Mouse (Mus musculus) gastrocnemius, postnatal 4 days (tissue): Measurements from ENCODE around the gene Dpep1. TPM values are rescaled to one million over a fixed set of nuclear protein-coding genes. Genes with fewer than 3 reads are reported as not detected.
"Not testable (repeated sequence)": the region's sequence is repeated elsewhere in the genome, so short reads cannot be mapped to it uniquely, and the experiment has no call there.

Experiments used
- DNase-seq, 2 experiments: peaks; one replicate each; pipeline ENCODE4 v3.0.0; 2021 to 2022; ENCODE audit warnings: low spot score in 2 of 2, mixed read lengths in 2 of 2
- total RNA-seq, 2 experiments: library from RNA; stranded (reverse); gene quantifications; 2 replicates each; pipeline ENCODE4 v1.2.3; 2021

Gene Dpep1
- total RNA-seq, 2 experiments from 2014 or later, result 4.7 to 9.6 TPM

DNA sequence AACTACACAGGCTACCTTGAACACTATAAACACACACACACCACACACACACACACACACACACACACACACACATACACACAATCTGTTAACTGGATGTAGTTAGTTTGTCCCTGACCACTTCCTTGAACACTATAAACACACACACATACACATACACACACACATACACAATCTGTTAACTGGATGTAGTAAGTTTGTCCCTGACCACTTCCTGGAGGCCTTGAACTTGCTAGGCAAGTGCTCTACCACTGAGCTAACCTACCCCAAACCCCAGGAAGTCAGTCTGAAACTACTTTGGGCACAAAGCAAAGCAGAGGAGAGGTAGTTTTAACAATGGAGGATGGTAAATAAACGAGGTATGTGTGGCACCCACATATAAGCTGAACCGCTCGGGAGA lies 17.5 kb downstream of the Dpep1 start:
- DNase-seq, result no peak

DNA sequence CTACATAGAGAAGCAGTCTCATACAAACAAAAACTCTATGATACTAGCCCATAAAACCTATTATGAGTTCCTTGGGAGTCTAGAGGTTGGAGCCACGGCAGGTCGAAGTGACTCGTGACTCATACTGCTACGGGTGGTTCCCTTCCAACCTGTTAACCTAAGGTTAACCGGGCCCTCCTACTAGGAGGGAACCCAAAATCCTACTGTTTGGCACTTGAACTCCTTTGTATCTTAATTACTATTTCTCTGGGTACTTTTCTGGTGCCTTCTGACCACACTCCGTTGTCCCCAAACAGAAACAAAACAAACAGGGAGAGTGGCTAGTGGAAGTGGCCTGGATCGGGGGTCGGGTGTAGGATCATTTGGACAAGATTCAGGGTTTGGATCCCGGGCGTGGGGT lies 25.8 kb downstream of the Dpep1 start:
- DNase-seq, result no peak

DNA sequence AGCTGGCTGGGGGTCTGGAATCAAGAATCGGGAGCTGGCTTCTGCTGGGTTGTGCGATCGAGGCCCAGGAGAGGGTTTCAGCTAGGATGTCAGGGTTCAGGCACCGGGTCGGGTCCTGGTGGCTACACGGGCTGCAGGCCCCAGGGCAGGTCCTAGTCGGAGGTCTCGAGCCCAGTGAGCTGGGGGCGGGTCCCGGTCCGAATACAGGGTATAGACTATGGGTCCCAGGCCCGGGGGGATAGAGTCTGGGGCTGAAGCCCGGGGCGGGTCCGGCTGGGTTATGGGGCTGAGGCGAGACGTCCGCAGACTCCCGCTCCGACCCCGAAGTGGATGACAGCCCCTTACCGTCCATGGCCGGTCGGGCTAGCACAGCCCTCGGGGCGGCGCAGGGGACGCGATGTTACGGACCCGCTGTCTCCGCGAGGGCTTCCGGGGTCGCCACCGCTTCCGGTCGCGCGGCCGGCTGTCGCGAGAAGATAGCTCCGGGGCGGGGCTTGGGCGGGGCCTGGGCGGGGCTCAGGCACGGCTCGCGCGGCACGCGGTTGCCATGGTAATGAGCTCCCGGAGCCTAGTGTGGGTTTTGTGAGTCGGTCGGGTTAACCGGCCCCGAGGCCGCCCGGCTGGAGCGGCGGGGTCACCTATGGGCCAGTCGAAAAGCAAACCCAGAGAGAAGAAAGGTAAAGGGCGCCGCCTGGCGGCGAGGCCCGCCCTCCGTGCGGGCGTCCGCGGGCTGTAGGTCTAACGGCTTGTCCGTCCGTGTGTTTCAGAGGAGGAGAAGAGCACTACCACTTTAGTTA lies 26.5 kb downstream of the Dpep1 start, which contains the start of the genes Chmp1a and Spata33:
Chmp1a (minus strand) TSS at position 443 of the 797 bp plus-strand sequence.
Spata33 (plus strand) TSS at position 512 of the 797 bp plus-strand sequence.
- DNase-seq, result peak; percentile 78 to 91

DNA sequence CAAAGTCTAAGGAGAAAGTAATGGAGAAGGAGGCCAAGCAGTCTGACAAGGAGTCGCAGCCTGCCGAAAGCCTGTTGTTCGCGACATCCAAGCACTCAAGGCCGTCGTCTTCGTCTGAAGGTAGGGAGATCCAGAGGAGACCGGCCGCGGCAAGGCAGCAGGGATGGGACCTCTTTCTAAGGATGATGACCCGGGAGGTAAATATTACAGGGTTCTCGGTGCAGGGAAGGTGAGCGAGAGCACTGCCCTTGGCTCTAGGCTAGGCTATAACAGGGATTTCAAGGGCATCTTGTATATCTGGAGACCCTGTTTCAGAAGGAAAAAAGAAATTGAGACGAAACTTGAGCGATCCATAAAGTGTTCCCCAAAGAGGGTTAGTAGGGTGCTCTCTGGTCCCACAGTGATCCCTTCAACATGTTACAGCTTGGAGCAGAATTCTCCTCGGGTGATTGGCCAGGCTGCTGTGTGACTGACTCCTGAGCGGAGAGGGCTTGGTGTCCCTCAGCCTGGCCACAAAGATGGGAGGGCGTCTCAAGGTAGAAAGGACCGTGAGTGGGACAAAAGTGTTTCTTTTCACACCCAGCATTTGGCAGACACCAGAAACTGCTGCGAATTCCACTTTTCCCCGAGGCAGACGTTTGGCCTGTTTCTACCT lies 27.2 kb downstream of the Dpep1 start:
- DNase-seq, result no peak

DNA sequence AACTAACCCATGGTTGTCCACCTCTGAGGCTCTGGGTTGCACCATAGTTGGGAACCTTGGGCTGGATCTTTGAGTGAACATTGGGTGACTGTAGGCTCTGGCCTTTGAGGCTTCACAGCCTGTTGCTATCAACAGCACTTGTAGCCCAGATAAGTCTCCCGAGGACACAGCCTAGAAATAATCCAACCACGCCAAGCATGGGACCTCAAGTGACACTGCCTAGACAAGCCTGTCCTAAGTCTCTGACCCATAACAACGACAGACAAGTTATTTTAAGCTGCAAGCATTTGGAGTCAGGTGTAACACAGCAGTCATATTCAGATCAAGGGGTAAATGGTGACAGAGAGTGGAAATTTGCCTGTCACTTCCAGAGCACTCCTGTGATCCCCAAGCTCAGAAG lies 29.4 kb downstream of the Dpep1 start:
- DNase-seq, result no peak

DNA sequence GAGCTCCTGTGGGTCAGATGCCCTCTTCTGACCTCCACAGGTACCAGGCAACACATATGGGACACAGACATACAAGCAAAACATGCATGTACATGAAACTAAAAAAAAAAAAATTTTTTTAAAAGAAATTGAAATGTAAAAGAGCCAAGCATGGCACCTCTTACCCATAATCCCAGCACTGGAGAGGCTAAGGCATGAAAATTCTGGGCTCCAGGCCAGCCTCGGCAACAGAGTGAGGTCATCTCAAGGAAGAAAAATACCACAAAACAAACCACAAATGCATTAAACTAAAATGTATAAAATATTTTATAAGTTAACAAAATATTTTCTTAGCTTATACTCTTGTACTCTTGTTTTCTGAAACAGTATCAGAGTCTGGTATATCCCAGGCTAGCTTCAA lies 34.9 kb downstream of the Dpep1 start:
- DNase-seq, result no peak

DNA sequence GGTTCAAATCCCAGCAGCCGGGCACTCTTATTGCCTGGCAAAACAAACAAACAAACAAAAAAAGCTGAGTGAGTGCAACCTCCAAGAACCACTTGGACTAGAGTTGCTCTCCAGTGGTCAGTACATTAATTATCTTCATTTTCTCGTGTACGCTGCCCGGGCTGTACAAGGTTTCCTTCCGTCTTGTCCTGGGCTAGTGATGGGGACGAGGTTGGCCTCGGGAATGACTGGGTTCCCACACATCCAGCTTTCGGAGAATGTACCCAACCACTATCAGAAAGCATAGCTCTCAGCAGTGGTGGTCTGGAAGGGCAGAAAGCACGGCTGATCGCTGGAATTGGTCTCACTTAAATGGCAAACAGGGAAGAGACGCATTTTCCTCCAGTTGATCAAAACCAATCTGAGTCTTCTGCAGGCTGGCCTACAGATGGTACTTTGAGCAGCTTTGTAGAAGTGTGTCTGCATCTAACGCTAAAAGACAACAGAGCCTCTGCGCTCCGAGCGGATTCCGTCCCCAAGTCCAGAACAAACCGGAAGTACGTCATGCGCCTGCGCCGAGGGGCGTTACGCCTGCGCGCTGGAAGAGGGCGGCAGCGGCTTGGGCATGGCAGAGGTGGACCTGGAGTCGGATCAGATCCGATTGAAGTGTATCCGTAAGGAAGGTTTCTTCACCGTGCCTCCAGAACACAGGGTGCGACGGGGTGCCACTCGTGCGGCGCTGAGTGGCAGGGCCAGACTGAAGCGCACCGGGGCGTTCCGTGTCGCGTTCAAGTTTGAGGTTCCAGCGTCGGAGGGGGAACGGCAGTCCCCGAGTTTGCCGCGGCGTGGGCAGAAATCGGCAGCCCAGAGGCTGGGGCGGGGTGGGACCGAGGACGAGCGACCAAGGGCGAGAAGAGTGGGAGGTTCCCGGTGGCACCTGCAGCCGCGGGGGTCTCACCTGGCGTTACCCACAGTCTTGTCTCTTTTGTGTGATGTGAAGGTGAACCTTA lies 38.5 kb downstream of the Dpep1 start, which contains the start of gene Cdk10:
Cdk10 (plus strand) TSS at position 565 of the 989 bp plus-strand sequence.
- peak; percentile 87 to 92 for DNase-seq

DNA sequence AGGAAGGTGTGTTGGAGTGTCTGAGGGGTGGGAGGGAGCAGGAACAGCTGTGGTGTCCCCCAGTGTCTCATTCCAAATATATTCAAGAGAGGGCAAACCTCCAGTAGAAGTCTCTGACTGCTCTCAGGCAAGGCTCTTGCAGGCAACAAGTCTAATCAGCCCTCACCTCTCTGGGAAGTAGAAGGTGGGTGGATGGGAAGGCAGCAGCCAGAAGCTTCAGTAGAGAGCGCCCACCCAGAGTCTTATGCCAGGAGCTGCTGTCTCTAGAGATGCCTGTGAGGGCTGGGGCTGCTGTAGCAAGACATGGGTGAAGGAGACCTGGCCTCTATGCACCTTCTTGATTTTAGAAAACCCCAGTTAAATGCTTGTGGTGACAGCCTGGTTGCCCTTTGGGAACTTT lies 42.4 kb downstream of the Dpep1 start:
- DNase-seq, result no peak

DNA sequence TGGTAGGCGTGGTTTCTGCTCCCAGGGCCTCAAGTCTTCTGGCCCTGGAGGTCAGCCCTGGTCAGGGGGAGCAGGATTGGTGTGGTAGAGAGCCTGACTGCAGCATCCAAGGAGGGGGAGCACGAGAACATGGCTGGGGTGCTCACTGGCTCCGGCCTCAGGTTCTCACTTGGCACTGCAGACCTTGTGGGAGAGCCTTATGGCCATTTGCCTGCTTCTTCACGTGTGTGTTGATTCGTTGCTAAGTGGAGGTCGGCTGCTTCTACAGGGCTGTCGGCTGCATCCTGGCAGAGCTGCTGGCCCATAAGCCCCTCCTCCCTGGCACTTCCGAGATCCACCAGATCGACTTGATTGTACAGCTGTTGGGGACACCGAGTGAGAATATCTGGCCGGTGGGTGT lies 44.3 kb downstream of the Dpep1 start:
- not testable (repeated sequence) for DNase-seq

DNA sequence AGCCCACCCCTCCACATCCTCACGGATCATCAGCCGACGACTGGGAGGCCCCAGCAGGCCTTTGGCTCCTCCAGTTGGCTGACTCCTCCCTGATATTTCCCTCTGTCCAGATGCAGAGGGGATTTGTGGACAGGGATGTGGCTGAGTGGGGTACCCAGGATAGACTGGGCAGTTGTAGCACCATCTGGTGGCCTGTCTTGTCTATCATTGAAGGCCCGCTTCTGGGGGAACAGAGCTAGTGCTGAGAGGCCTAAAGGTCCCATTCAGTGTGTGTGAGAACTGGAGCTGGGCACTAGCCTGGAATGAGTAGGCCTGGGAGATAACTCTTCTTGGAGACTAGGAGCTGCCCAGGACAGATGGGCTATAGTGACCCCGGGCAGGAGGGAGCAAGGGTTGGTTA lies 45.7 kb downstream of the Dpep1 start:
- no peak for DNase-seq

DNA sequence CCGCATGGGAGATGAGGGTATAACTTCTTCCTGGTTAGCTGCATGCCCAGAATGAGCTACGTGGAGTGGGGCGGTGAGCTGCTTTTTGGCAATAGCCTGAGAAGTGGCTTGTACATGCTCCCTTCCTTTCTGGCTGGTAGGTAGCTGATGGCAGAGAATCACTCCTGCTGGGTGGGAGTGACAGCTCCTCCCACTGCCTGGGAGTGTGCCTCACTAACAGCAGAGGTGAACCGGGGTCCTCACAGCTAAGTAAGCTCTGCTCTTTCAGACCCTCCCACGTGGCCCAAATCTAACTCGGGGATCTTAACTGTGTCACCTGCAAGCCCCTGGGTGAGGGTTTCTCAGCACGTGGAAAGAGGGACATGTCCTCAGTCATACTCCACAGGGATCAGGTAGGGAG lies 46.5 kb downstream of the Dpep1 start:
- DNase-seq, result no peak

DNA sequence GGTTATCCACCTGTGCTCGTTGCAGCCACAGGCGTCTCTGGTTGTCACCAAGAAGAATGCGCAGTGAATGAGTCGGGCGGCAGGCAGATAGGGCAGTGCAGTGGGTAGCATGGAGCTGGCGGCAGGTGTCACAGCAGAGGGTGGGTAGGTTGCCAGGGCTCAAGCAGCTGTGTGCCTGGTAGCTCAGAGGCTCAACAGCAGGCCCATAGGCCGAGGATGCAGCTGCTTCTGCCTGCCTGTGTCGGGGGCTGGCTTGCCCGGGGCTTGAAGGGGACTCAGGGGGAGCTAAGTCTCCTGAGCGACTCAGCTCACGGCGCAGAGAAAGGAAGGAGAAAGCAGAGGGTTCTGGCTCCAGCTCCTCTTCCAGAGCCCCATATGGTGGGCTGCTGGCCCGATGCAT lies 47.3 kb downstream of the Dpep1 start:
- DNase-seq, result peak in 1 of 2 experiments; percentile 60

DNA sequence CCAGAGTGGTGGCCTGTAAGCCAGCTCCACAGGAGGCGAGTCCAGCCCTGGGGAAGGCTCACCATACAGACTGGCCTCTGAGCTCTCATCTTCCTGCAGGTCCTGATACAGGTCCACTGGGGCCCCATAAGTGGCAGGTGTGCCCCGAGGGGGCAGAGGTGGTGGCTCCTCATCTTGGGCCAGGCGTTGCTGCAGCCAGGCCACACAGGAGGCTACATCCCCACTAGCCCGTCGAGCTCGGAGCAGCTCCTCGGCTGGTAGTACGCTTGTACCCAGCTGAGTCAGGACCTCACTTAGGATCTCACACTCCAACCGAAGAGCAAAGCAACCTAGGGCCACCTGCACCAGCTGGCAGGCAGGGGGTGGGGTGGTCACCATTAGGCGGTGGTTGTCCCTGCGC lies 47.7 kb downstream of the Dpep1 start:
- no peak for DNase-seq

DNA sequence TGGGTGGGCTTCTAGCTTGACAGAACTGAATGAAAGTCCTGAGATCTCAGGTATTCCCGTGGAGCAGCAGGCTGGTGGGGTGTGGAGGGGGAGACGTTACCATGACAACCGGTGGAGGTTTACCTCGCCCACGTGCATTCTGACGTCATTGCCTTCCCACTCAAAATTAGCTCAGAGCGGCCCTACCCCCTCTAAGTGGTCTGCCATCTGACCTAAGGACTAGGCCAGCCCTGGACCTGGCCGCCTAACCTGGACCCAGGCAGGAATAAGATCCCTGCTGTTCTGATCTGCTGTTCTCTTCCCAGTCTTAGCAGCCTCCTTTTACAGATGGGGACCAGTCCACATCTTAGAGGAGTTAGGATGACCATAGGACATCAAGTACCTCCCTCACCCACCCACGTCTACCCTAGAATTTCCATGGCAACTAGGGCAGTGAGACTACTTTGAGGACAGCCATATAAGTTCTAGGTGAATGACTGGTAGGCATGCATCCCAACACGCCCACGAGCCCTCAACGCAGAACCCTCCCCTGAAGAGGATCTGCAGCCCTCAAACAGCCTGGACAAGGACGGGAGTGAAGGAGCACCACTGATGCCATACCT lies 49.0 kb downstream of the Dpep1 start:
- DNase-seq, result no peak

DNA sequence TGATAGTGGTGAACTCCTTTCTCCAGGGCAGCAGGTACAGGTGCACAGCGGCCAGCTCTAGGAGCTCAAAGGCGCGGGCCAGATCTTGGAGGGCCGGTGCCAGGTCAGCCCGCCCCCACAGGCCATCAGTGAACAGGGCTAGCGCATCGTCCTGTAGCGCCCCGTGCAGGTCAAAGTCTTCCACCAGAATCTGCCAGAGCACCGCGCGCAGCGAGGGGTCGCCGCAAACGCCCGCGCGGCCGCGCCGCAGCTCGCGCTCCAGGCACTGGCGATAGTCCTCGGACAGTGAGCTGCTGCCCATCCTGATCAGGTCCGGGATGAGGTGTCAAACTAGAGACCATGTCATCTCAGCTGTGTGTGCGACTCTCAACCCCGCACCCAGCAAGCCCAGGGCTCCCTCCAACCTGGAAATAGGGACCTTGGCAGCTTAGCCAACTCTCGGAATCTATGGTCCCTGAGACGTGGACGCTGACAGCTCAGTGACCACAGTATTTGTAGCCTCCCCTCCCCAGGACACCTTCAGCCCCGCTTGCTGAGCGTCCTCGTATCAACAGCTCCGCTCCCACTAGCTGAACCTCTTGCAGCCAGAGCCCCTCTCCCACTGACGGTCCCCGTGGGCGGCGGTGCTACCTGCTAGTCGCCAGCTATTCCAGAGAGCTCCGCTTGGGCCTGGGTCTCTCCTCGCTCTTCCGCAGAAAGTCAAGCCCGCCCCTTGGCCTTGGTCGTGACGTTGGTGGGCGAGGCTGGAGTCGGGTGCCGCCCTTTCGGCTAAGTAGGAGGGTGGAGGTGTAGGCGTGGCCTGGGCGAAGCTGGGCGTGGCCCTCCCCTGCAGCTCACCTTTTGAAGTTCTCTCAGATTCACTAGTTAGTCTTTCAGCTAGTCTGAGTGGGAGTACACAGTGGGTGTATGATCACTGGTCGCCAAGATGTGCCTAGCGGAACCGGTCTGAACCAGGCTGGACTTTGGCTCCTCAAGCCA lies 49.8 kb downstream of the Dpep1 start, which contains the start of gene Spata2l:
Spata2l (minus strand) TSS at position 714 of the 978 bp plus-strand sequence.
- DNase-seq, result peak; percentile 51 to 74

DNA sequence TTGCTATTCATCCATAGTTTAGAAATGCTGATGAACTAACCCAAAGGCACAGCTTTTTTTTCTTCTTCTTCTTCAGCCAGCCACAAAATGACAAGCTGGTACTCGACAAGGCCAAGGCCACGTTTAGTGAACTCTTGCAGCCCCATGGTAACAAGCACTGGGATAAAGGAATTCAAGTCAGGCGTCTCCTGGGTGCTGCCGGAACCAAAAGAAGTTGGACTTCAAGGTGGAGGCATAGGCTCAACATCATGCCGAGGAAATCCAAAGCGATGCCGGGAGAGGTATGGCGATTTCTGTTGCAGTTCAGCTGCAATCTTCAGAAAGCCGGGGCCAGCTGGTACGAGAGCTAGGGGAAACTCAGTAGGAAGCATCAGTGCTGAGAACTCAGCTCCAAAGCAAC lies 53.4 kb downstream of the Dpep1 start:
- DNase-seq, result no peak

DNA sequence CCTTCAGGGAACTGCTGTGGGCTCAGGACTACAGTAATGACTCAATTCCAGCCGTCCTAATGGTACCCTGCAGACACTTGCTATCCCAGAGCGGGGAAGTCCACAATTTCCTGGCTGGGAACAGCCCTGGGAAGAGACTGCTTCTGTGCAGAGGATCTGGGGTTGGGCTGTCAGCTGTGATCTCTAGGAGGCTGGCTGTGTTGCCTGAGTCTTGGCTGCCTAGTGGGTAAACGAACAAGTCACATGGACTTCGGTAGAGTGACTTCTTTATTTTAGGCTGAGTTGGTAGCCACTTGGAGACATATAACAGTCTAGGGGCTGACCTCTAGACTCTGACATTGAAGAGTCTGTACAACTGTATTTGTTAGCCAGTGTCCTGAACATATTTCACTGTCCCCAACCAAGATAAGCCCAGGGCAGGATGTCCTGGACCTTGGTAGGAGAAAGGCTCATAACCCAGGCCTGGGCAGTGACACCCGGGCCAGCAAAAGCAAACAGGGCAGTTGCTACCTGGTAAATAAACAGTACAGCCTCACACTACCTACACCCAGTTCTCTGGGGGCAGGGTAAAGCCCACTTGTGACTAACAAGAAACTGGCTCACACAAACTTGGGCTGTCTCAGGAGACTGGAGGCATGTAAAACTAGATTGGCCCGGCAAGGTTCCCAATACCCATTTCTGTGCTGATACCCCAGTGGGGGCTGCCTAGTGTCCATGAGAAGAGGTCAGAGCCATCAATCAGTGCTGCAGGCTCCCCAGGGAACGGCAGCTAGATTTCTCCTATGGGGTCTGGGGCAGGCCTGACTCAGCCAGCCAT lies 56.3 kb downstream of the Dpep1 start:
- DNase-seq, result no peak

DNA sequence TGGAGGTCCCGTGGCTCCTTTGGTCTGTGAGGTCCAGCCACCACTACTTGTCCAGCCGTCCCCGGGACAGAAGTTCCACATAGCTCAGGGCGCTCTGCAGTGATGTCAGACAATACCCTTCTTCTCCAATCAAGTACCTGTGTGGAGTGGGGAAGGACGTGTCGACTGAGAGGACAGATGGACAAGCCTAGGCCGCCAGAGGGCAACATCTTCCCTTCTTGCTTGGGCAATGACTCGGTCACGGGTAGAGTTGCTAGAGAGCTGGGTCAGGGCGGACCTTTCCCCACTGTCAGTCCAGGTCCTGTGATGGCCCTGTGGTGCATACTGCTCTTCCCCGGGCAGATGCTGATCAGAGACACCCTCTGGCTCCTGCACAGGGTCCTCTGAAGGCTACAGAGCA lies 57.0 kb downstream of the Dpep1 start:
- DNase-seq, result no peak

DNA sequence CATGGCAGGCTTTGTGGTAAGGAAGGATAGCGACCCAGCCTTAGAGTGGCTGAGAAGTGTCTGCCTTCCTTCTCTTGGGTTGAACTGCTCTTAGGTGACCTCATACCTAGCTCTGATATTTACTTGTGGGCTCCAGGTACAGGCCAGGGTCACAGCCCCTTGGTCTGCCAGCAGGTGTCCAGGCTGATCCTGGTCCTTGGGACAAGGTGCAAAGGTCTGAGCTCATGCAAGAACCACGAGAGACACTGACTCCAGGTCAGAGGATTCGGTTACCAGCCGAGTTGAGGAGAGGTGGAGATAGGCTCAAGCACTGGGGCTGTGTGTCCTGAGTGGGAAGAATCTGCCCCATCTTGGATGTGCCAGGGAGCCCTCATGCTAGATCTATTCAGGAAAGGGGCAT lies 58.3 kb downstream of the Dpep1 start:
- DNase-seq, result no peak
